Mouse (Mus musculus) embryonic facial prominence, embryonic 11.5 days (tissue): ENCODE measurements at regions not wholly inside any gene's neighbourhood (a gene's known extent, or its start where the extent isn't known, plus 50 kb on each side); places are given as distances from the start of the nearest gene placed in this dataset.

ENCODE experiments used
- ATAC-seq: fragments of 200-750 bp; cut with Nextera tagmentation; replicated peaks from 2 replicates; pipeline ENCODE4 v1.8.0; 2017; ENCODE audit warnings: low read depth; ENCODE audit not compliant: insufficient number of reproducible peaks, low FRiP score, low TSS enrichment
- DNase-seq: peaks from one replicate; pipeline ENCODE4 v3.0.0-alpha.2; 2015; ENCODE audit warnings: low spot score
- H3K27ac ChIP-seq: fragments of 300-500 bp; sonication (generic); replicated peaks from 2 replicates; pipeline ENCODE4 v1.5.1; 2014; ENCODE audit warnings: mild to moderate bottlenecking, low read depth, low read length, control low read depth
- H3K27me3 ChIP-seq: fragments of 300-500 bp; sonication (generic); 2 replicates; pipeline ENCODE4 v1.6.1; 2014; ENCODE audit warnings: mild to moderate bottlenecking, low read length, moderate library complexity, mixed read lengths; ENCODE audit not compliant: control insufficient read depth, insufficient read depth
- H3K36me3 ChIP-seq: fragments of 300-500 bp; sonication (generic); replicated peaks from 2 replicates; pipeline ENCODE4 v1.6.1; 2014; ENCODE audit warnings: low read depth, mild to moderate bottlenecking, low read length, moderate library complexity, mixed read lengths; ENCODE audit not compliant: control insufficient read depth, insufficient read depth
- H3K4me1 ChIP-seq: fragments of 300-500 bp; sonication (generic); 2 replicates; pipeline ENCODE4 v1.6.1; 2014; ENCODE audit warnings: low read length, mixed read lengths; ENCODE audit not compliant: control insufficient read depth, insufficient read depth
- H3K4me2 ChIP-seq: fragments of 300-500 bp; sonication (generic); 2 replicates; pipeline ENCODE4 v1.6.1; 2014; ENCODE audit warnings: low read depth, mild to moderate bottlenecking, control low read depth, low read length, moderate library complexity
- H3K4me3 ChIP-seq: fragments of 300-500 bp; sonication (generic); 2 replicates; pipeline ENCODE4 v1.5.1; 2014; ENCODE audit warnings: low read depth, low read length, control low read depth
- H3K9ac ChIP-seq: fragments of 300-500 bp; sonication (generic); replicated peaks from 2 replicates; pipeline ENCODE4 v1.6.1; 2014; ENCODE audit warnings: mild to moderate bottlenecking, control low read depth, low read length
- H3K9me3 ChIP-seq: fragments of 300-500 bp; sonication (generic); replicated peaks from 2 replicates; pipeline ENCODE4 v1.6.1; 2016; ENCODE audit warnings: mild to moderate bottlenecking, low read length, inconsistent platforms, mixed read lengths; ENCODE audit not compliant: control insufficient read depth
- WGBS: fragments of 180-500 bp; shearing (Covaris S2); extraction: QIAGEN DNeasy Blood & Tissue Kit; methylation state at CpG from one replicate; pipeline ENCODE4 v1.1.7; 2014; 5-methylcytosine and 5-hydroxymethylcytosine counted together

- Histone ChIP-seq H3K9me3 (no peaks in the 10 kb centered on the region), H3K36me3 (no peaks in the 10 kb centered on the region), H3K4me2 (no peak overlapping the region), H3K27me3 (no peaks in the 10 kb centered on the region), H3K27ac (no peak overlapping the region), H3K4me1 (no peaks in the 10 kb centered on the region), H3K9ac (no peak overlapping the region), H3K4me3 (no peak overlapping the region)
- DNase-seq (no peak), ATAC-seq (no peak)
- WGBS: 70% methylated on average over 1 of the region's 1 CpGs
Observed at GRCm38 (mm10) chr12:16131740-16132077, 315.0 kb upstream of the Trib2 start.

DNA sequence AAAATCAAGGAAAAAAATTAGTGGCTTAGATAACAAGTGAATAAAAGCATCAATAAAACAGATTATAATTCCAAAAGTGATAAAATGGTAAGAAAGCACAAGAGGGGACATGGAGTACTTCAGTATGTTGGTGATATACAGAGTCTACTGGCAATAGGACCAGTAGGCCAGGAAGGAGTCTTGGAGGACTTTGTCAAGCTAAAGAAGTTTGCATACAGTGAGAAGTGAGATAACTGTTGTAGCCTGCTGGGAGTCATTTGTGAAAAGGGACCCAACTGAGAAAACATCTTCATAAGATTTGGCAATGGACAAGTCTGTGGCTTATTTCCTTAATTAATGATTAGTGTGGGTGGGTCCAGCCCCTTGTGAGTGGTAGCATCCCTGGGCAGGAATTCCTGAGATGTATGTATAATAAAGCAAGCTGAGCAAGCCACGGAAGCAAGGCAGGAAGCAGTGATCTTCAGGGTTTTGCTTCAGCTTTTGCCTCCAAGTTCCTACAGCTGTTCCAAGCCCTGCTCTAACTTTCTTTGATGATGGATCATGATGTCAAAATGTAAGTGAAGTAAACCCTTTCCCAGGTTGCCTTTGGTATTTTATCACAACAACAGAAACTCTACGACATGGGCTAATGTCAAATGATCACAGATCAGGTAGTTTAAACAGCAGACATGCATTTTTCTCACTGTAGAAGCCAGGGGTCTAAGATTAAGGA is 314.5 kb upstream of the Trib2 start:
- Histone ChIP-seq H3K4me1 (no peaks in the 10 kb centered on the region), H3K27me3 (no peaks in the 10 kb centered on the region), H3K36me3 (no peaks in the 10 kb centered on the region), H3K9me3 (no peaks in the 10 kb centered on the region), H3K27ac (no peak overlapping the region), H3K4me3 (no peak overlapping the region), H3K4me2 (no peak overlapping the region), H3K9ac (no peak overlapping the region)
- DNase-seq (no peak), ATAC-seq (no peak)
- 66% methylated on average over 2 of the region's 2 CpGs for WGBS

- WGBS: 88% methylated on average over 1 of the region's 1 CpGs
Observed at GRCm38 (mm10) chr12:16130605-16131004, 313.9 kb upstream of the Trib2 start.

DNA sequence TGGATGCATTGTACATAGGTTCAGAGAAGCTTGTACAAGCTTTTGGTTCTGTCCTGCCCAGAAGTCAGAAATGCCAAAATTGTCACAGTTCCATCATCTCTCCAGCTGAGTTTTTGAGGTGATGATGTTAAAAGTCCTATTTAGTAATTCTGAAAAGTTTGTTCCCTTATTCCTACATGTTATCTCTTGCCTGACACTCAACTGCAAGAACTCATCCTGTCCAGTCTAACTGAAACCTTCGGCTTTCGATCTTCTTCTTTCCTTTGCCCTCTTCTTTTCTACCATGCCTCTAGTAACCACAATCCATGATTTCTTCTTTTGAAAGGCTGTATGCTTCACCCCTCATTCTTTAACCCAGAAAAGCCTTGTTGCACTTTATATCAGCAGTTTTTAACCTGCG is 313.2 kb upstream of the Trib2 start:
- no peaks in the 10 kb centered on the region for H3K36me3 ChIP-seq
- no peak overlapping the region for H3K4me3 ChIP-seq
- ATAC-seq: no peak
- H3K27me3 ChIP-seq: no peaks in the 10 kb centered on the region
- no peak for DNase-seq
- no peak overlapping the region for H3K9ac ChIP-seq
- no peaks in the 10 kb centered on the region for H3K9me3 ChIP-seq
- H3K4me1 ChIP-seq: no peaks in the 10 kb centered on the region
- no peak overlapping the region for H3K4me2 ChIP-seq
- 92% methylated on average over 3 of the region's 3 CpGs for WGBS
- H3K27ac ChIP-seq: no peak overlapping the region

More at GRCm38 (mm10) chr12:16130605-16131004, 313.9 kb upstream of the Trib2 start:
- DNase-seq (no peak), ATAC-seq (no peak)
- H3K27ac ChIP-seq: no peak overlapping the region
- H3K27me3 ChIP-seq: no peaks in the 10 kb centered on the region
- no peak overlapping the region for H3K9ac ChIP-seq
- H3K4me3 ChIP-seq: no peak overlapping the region
- no peaks in the 10 kb centered on the region for H3K36me3 ChIP-seq
- no peaks in the 10 kb centered on the region for H3K9me3 ChIP-seq
- H3K4me2 ChIP-seq: no peak overlapping the region
- H3K4me1 ChIP-seq: no peaks in the 10 kb centered on the region

DNA sequence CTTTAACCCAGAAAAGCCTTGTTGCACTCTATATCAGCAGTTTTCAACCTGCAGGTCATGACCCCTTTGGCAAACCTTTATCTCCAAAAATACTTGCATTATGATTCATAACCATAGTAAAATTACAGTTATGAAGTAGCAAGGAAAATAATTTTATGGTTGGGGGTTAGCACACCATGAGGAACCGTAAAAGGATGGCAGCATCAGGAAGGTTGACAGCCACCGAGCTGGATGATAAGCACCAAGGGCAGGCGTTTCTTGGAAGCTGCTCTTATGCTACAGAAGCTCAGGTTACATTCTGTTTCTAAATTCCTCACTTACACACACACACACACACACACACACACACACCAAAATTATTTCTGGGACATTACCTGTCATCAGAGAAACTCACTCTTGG is 312.5 kb upstream of the Trib2 start:
- Histone ChIP-seq H3K27me3 (no peaks in the 10 kb centered on the region), H3K36me3 (no peaks in the 10 kb centered on the region), H3K4me1 (no peaks in the 10 kb centered on the region), H3K9me3 (no peaks in the 10 kb centered on the region), H3K9ac (no peak overlapping the region), H3K4me2 (no peak overlapping the region), H3K27ac (no peak overlapping the region), H3K4me3 (no peak overlapping the region)
- ATAC-seq (no peak), DNase-seq (no peak)
- 78% methylated on average over 3 of the region's 3 CpGs for WGBS

DNA sequence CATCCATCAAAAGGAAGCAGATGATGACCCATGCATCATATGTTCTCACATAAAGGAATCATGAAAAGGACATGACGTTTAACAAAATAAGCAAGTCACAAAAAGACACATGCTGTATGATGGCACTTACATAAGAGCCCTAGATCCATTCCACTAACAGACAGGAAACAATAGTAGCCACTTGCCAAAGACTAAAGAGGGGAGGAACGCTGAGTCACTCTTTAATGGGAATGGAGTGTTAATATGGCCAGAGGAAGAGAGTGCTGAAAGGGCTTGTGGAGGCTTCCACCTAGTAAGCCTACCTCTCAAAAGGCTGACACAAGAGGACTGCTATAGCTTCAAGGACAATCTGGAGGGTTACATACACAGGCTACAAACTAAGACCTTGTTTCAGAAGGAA is 308.2 kb upstream of the Trib2 start:
- Histone ChIP-seq H3K4me2 (no peak overlapping the region), H3K27ac (no peak overlapping the region), H3K9me3 (no peaks in the 10 kb centered on the region), H3K27me3 (no peaks in the 10 kb centered on the region), H3K36me3 (no peaks in the 10 kb centered on the region), H3K4me1 (no peaks in the 10 kb centered on the region), H3K4me3 (no peak overlapping the region), H3K9ac (no peak overlapping the region)
- ATAC-seq (no peak), DNase-seq (no peak)
- WGBS: 88% methylated on average over 2 of the region's 2 CpGs

GRCm38 (mm10) chr12:16122353-16123127 is 305.8 kb upstream of the Trib2 start:
- Histone ChIP-seq H3K4me1 (no peaks in the 10 kb centered on the region), H3K36me3 (no peaks in the 10 kb centered on the region), H3K9me3 (no peaks in the 10 kb centered on the region), H3K27ac (no peak overlapping the region), H3K9ac (no peak overlapping the region), H3K27me3 (no peaks in the 10 kb centered on the region), H3K4me2 (no peak overlapping the region), H3K4me3 (no peak overlapping the region)
- no peak for ATAC-seq
- WGBS: 46% methylated on average over 2 of the region's 2 CpGs
- no peak for DNase-seq

GRCm38 (mm10) chr12:16121787-16122186 is 305.1 kb upstream of the Trib2 start:
- Histone ChIP-seq H3K4me2 (no peak overlapping the region), H3K36me3 (no peaks in the 10 kb centered on the region), H3K9me3 (no peaks in the 10 kb centered on the region), H3K27ac (no peak overlapping the region), H3K9ac (no peak overlapping the region), H3K4me3 (no peak overlapping the region), H3K27me3 (no peaks in the 10 kb centered on the region), H3K4me1 (no peaks in the 10 kb centered on the region)
- DNase-seq (no peak), ATAC-seq (no peak)
- 81% methylated on average over 6 of the region's 6 CpGs for WGBS
